Mouse (Mus musculus): ENCODE results near the gene Aox1.

The Aox1 gene

DNA sequence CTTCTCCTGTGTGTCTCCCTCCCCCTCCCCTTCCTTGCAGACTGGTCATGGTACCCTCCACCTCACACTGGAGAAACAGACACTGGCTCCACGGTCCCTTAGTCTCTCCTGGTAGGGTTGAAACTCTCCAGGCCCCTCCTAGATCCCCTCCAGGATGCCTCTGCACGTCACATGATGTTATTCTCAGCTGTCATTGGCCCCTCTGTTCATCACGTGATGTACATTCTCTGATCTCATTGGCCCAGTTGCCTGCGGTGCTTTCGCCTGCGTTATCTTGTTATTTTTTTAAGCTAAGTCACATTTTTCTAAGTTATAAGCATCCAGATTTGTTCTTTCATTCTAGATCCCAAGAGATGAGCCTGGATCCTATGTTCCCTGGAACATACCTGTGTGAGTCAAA, 76.0 kb downstream of the Aox1 start:
- in situ Hi-C loops (cut with MboI) = no loop called here

GRCm38 (mm10) chr1:58107066-58107465, 77.3 kb downstream of the Aox1 start:
- in situ Hi-C loops (cut with MboI) = no loop called here

DNA sequence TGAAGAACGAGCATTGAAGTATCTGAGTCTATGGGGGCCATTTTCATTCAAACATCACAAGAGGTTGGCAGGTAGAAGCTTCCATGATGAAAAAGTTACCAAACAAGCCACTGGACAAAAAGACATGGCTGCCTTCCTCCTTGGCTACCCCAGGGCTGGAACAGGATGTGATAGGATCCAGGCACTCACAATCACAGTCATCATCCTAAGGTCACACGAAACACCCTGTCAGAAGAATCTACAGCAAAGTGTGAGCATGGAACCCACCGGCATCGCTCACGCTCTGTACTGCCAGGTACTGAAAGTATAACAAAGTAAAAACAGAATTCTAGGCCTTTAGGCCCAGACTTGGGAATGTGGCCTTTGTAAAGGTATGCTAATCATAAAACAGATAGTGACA, 80.5 kb downstream of the Aox1 start:
- in situ Hi-C loops (cut with MboI) = no loop called here

GRCm38 (mm10) chr1:58111315-58111714, 81.6 kb downstream of the Aox1 start:
- in situ Hi-C loops (cut with MboI) = no loop called here

DNA sequence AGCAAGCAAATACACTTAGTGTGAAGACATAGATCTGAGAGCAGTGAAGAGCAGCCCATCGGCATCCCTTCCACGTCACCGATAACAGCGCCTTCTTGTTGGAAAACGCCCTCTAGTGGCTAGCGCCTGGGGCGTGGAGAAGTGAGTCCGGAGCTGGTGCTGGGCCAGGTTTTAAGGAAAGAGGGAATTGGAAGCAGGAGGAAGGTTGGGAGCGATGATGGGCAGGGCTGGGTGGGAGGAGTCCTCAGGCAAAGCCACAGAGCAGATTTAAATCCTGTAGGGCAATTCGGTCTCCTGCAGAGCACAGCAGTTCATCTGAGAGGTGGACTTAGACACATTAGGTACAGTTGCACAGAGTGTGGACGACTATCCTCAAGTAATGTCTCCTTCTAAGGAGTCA, 83.1 kb downstream of the Aox1 start, which contains the start of gene Aox3:
TSS of gene Aox3 (plus strand) at position 251 of the 400 bp plus-strand sequence.
- in situ Hi-C loops (cut with MboI) = no loop called here

GRCm38 (mm10) chr1:58113441-58113840, 83.7 kb downstream of the Aox1 start:
- in situ Hi-C loops (cut with MboI) = no loop called here

DNA sequence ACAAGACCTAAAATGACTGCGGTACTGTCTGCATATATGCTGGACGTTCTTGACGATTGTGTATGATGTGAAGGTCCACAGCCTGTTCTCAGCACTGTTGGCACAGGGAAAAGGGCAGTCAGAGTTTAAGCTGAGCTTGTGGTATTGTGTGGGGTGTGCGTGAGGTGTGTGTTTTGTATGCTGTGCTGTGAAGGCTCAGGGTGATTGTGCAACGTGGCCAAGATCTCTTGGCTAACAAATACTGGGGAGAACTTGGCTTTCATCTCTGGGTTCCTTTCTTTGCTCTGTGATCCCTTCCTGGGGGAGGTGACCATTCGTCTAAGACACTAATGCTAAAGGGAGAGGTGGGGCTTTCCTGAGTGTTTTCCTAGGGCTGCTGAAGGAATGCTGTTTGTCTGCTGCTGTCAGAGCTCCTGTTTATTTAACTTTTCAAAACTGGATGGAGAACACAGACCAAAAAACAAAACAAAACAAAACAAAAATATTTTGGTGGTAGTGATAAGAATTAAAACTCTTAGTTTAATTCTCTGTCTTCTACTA, 84.4 kb downstream of the Aox1 start:
- in situ Hi-C loops (cut with MboI) = no loop called here

DNA sequence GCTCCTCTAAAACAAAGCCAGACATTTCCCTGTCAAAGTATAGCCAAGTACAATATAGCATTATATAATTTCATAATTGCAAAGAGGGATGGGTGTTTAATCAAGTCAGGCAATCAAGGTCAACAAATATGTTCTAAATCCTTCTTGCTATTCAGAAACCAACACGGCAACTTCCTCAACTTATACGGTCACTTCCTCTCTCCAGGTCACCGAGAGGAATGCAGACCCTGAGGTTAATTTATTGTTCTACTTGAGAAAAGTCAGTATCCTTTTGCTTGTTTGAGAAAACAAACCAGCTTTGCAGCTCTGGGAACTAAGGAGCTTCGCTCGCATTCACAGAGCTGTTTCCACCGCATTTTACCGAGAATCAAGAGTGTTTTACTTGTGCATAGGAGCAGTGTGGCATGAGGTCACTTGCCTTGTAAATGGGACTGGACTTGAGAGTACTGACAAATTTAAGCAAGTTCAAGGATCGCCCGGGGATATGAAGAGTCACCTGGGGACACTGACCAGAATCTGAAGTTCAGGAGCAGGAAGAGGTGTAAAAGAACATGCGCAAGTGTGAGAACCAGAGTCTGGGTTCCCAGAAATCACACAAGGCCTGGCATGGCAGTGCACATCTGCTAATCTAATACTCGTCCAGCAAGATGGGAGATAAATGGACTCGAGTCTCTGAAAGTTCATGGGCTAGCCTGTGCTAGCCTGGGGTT, 85.1 kb downstream of the Aox1 start:
- in situ Hi-C loops (cut with MboI) = no loop called here

DNA sequence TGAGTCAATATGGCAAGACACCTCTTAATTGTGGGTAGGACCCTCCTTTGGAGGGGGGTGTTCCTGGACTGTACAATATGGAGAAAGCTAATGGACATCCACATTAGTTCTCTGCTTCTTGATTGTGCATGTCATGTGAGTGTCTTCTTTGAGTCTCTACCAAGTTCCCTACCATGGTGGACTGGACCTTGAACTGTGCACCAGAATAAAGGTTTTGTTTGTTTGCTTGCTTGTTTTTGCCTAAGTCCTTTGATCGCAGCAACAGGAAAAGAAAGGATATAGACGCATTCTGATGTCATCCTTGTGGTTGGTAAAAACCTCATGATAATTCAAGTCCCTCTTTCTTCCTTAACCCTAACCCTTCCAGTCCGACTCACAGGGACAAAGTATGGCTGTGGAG, 88.5 kb downstream of the Aox1 start:
- in situ Hi-C loops (cut with MboI) = no loop called here

GRCm38 (mm10) chr1:58124901-58125300, 95.2 kb downstream of the Aox1 start:
- in situ Hi-C loops (cut with MboI) = no loop called here

GRCm38 (mm10) chr1:58137891-58138290, 108.2 kb downstream of the Aox1 start:
- in situ Hi-C loops (cut with MboI) = no loop called here

DNA sequence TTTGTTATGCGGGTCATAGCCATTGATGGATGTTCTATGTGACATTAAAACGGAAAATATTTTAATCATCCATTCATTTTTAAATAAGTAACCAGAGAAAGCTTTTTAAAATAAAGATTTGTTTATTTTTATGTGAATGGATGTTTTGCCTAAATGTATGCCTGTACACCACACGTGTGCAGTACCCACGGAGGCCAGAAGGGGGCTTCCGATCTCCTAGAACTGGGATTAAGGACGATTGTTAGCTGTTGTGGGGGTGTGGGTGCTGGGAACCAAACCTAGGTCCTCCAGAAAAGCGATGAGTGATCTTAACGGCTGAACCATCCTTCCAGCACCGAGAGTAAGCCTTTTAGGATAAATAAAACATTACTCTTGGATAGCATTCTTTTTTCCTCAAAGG, 109.3 kb downstream of the Aox1 start:
- in situ Hi-C loops (cut with MboI) = no loop called here

- in situ Hi-C loops (cut with MboI) = no loop called here
Measured at GRCm38 (mm10) chr1:58140607-58141006, 110.9 kb downstream of the Aox1 start.

DNA sequence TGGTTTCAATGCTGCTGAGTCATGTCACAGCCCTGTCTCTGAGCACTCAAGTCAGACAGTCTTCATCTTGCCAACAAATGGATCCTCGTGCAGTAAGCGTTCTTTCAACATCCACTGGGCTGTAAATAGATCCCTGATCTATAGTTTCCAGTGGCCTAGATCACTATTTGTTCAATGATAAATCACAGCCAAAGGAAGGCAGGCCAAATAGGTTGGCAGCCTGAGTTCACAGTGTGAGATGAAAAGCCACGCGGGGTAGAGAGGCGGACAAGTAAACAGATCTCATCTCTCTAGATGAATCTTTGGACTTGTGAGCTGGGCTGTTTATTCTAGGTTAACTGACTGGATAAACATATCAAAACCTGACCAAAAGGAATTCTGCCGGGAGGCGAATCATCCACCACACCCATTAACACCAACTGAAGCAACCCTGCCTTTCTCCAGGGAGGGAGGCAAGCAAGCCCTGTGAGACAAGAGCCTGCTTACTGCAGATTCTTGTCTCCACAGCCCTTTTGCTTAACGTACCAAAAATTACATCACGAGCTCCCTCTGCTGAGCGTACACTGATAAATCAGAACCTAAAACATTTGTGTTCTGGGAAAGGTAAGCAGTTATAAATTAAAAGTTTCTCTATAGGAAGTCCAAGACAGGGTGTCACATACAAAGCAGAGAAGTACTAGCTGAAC, 114.8 kb downstream of the Aox1 start:
- in situ Hi-C loops (cut with MboI) = no loop called here

GRCm38 (mm10) chr1:58146026-58146425, 116.3 kb downstream of the Aox1 start:
- in situ Hi-C loops (cut with MboI) = no loop called here

DNA sequence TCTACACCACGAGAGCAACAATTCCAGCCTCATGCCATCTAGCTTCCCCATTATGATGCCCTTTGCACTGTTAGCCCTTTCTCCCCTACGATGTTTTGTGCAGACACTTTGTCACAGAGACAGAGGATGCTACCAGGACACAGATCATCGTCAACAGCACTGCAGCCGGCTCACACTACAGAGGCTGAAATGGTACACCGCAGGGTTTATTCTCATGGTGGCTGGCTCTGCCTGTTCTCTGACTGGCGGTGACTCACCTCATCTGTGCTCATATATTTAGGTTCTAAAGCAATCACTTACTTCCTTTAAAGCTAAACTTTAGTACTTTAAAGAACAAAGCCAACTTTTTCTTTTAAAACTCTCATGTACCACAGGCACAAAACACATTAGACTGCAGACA, 118.0 kb downstream of the Aox1 start:
- in situ Hi-C loops (cut with MboI) = no loop called here

DNA sequence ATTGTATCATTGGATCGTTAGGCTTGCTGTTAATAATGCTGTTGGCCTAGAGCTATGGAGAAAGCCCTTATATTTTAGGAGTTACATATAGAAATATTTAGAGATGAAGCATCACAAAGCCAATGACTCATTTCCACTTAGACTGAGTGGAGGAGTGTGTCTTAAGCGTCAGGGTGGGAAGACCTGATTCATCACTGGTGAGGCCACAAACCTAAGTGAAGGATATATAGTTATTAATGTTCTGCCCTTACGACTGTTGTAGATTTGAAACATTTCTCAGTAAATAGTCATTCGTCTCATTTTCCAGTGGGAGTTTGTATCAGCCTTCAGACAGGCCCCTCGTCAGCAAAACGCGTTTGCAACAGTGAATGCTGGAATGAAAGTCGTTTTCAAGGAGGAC, 122.5 kb downstream of the Aox1 start:
- in situ Hi-C loops (cut with MboI) = no loop called here
